Mouse (Mus musculus): ENCODE data around the gene Actr2. TPM values are rescaled to one million over a fixed set of nuclear protein-coding genes. Genes with fewer than 3 reads are reported as not detected.
A peak's percentile ranks its signal among the peaks of the same experiment; 100 is the strongest.

Actr2 gene
- polyA plus RNA-seq, 1 experiment from 2014 or later, result 107 TPM

DNA sequence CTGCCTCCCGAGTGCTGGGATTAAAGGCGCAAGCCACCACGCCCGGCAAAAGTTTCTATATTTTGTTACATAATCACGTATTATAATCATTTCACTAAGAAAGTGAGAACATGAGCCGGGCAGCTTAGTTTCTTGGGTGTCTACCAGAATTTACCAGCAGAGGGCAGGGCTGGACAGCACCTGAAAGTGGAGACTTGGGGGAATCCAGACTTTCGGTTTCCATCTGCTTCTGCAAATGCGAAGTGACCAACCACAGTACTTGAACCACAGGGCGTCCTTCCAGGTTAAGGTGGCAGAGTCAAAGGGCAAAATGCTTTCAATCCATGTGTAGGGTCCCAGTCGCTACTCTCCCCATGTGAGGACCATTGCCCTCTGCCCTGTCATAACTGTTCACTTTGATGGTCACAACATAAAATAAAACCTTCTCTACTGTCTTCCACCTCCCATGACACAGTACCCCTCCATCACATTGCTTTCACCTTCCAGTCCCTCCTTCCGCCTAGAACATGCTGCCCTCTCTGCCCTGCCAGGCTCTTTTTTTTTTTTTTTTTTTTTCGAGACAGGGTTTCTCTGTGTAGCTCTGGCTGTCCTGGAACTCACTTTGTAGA, 20.3 kb upstream of the Actr2 start:
- Histone ChIP-seq H3K4me1 (ENCODE audit: control insufficient read depth, insufficient read depth, low read length) (no peaks in the 10 kb centered on the region), H3K4me3 (replicated peaks; ENCODE audit: low read depth, low read length) (no peak overlapping the region), H3K27ac (replicated peaks; ENCODE audit: low read depth, low read length) (no peak overlapping the region), H3K9me3 (ENCODE audit: control insufficient read depth, low read length) (no peaks in the 10 kb centered on the region), H3K36me3 (ENCODE audit: control insufficient read depth, insufficient read depth, low read length) (no peaks in the 10 kb centered on the region), H3K4me2 (ENCODE audit: low read length) (no peak overlapping the region), H3K27me3 (ENCODE audit: control insufficient read depth, insufficient read depth, low read length) (no peaks in the 10 kb centered on the region), H3K9ac (replicated peaks; ENCODE audit: low read length) (no peak overlapping the region)
- ATAC-seq (ENCODE audit: low FRiP score, low TSS enrichment) (no peak), DNase-seq (peak; percentile 83)
- 38% methylated on average over 12 of the region's 12 CpGs for WGBS

DNA sequence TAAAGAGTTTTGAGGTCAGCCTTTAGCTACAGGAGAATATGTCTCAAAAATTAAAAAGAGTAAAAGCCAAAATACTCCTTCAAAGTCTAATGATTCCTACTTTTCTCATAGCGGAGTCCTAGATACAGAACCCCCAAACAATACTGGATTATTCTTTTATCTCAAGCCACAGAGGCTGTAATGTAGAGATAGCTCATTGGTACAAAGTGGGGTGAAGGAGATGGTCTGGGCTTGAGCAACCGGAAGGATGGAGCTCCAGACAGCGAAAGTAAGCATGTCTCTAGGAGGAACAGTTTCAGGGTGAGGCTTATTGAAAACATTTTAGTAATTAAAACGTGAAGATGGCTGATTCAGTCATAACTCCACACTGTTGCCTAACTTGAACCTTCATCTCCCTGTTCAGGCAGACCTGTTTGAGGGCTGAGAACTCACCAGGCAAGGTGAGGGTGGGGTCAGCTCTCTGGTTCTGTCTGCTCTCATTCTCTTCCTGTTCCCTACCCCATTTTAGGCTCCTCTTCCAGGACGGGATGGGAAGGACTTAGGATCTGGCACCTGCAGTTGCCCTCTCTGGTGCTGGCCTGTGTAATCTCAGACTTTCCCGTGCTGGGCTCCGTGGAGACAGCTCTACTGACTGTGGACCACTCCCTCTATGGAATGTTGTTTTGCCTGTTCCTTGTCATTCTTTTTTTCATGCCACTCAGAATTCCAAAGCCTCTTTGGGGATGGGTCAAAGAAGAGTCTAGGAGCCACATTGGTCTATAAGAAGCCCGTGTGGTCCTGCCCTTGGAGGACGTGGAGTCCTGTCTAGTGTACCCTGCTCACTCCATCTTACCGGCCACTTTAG, 14.2 kb upstream of the Actr2 start:
- Histone ChIP-seq H3K4me1 (ENCODE audit: control insufficient read depth, insufficient read depth, low read length) (no peaks in the 10 kb centered on the region), H3K4me3 (replicated peaks; ENCODE audit: low read depth, low read length) (no peak overlapping the region), H3K27me3 (ENCODE audit: control insufficient read depth, insufficient read depth, low read length) (no peaks in the 10 kb centered on the region), H3K27ac (replicated peaks; ENCODE audit: low read depth, low read length) (no peak overlapping the region), H3K9me3 (ENCODE audit: control insufficient read depth, low read length) (no peaks in the 10 kb centered on the region), H3K9ac (replicated peaks; ENCODE audit: low read length) (no peak overlapping the region), H3K4me2 (ENCODE audit: low read length) (no peak overlapping the region), H3K36me3 (ENCODE audit: control insufficient read depth, insufficient read depth, low read length) (no peaks in the 10 kb centered on the region)
- DNase-seq, result no peak
- ATAC-seq (ENCODE audit: low FRiP score, low TSS enrichment), result no peak
- WGBS, result 76% methylated on average over 10 of the region's 10 CpGs

DNA sequence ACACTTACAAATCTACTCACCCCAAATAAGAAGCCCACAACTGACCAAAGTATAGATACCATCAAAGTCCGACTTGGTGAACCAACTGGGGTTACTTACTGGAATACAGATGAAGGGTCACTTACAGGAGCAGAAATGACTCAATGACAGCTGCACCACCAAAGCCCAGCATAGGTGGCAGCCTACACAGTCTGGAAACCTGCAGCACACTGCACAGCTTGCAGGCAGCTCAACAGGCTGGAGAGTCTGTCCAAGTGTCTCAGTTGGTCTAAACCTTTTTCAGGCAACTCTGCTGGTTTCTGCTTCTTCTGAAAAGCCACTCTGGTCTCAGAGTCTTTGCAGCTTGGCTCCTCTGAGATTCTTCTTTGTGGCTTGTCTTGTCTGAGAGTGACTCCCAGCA, 12.7 kb upstream of the Actr2 start:
- H3K9me3 ChIP-seq (ENCODE audit: control insufficient read depth, low read length), result no peaks in the 10 kb centered on the region
- no peak overlapping the region for H3K4me3 ChIP-seq (replicated peaks; ENCODE audit: low read depth, low read length)
- H3K27ac ChIP-seq (replicated peaks; ENCODE audit: low read depth, low read length), result no peak overlapping the region
- WGBS, result 88% methylated on average over 1 of the region's 1 CpGs
- ATAC-seq (ENCODE audit: low FRiP score, low TSS enrichment), result no peak
- H3K4me1 ChIP-seq (ENCODE audit: control insufficient read depth, insufficient read depth, low read length), result no peaks in the 10 kb centered on the region
- no peak for DNase-seq
- no peak overlapping the region for H3K9ac ChIP-seq (replicated peaks; ENCODE audit: low read length)
- no peaks in the 10 kb centered on the region for H3K27me3 ChIP-seq (ENCODE audit: control insufficient read depth, insufficient read depth, low read length)
- H3K36me3 ChIP-seq (ENCODE audit: control insufficient read depth, insufficient read depth, low read length), result no peaks in the 10 kb centered on the region
- no peak overlapping the region for H3K4me2 ChIP-seq (ENCODE audit: low read length)

DNA sequence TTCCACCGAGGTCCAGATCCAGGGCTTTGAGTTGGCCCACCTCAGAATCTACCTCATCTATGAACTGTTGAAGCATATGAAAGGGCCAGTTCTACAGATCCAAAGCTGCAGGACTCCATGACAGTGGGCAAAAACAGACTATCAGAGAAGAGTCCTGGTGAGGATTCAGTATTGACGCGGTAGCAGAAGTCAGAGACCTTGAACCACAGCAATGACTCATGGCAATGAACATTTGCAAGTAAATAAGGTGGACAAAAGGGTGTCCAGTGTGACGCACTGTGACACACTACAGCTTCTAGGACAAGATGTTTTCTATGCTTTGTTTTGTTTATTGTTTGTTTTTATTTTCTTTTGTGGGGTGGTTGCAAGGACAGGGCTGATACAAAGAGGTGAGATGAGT, 4.0 kb upstream of the Actr2 start:
- no peak overlapping the region for H3K4me3 ChIP-seq (replicated peaks; ENCODE audit: low read depth, low read length)
- WGBS, result 91% methylated on average over 4 of the region's 4 CpGs
- DNase-seq (no peak), ATAC-seq (ENCODE audit: low FRiP score, low TSS enrichment) (no peak)
- H3K4me2 ChIP-seq (ENCODE audit: low read length), result no peak overlapping the region
- peaks cover 8% of the 10 kb centered on the region for H3K4me1 ChIP-seq (ENCODE audit: control insufficient read depth, insufficient read depth, low read length)
- H3K9ac ChIP-seq (replicated peaks; ENCODE audit: low read length), result no peak overlapping the region
- no peaks in the 10 kb centered on the region for H3K27me3 ChIP-seq (ENCODE audit: control insufficient read depth, insufficient read depth, low read length)
- H3K9me3 ChIP-seq (ENCODE audit: control insufficient read depth, low read length), result no peaks in the 10 kb centered on the region
- no peaks in the 10 kb centered on the region for H3K36me3 ChIP-seq (ENCODE audit: control insufficient read depth, insufficient read depth, low read length)
- H3K27ac ChIP-seq (replicated peaks; ENCODE audit: low read depth, low read length), result no peak overlapping the region

DNA sequence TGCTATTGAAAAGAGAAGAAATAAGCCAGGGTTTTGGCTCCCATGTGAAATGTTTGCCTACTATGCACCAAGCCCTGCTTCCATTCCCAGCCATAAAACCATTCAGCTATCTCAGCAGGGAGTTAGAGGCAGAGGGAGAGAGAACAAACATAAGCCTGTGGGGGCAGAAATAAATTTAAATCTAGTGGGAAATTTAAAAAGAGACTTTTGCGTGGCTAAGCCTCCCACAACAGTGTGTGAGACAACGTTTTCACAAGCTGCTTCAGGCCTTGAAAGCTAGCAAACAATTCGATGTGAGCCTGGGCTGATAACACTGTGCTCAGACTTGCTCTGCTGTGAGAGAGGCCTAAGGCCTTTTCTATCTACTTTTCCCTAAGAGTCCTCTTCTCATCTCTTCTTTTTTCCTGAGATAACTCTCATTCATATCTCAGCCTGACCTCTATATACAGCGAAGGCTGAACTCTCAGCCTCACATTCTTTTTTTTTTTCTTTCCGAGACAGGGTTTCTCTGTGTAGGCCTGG, 3.4 kb upstream of the Actr2 start:
- no peak for ATAC-seq (ENCODE audit: low FRiP score, low TSS enrichment)
- no peak overlapping the region for H3K9ac ChIP-seq (replicated peaks; ENCODE audit: low read length)
- no peak overlapping the region for H3K27ac ChIP-seq (replicated peaks; ENCODE audit: low read depth, low read length)
- no peak overlapping the region for H3K4me3 ChIP-seq (replicated peaks; ENCODE audit: low read depth, low read length)
- no peaks in the 10 kb centered on the region for H3K27me3 ChIP-seq (ENCODE audit: control insufficient read depth, insufficient read depth, low read length)
- H3K4me2 ChIP-seq (ENCODE audit: low read length), result no peak overlapping the region
- WGBS, result 74% methylated on average over 5 of the region's 5 CpGs
- peaks cover 10% of the 10 kb centered on the region for H3K4me1 ChIP-seq (ENCODE audit: control insufficient read depth, insufficient read depth, low read length)
- no peak for DNase-seq
- H3K9me3 ChIP-seq (ENCODE audit: control insufficient read depth, low read length), result no peaks in the 10 kb centered on the region
- H3K36me3 ChIP-seq (ENCODE audit: control insufficient read depth, insufficient read depth, low read length), result no peaks in the 10 kb centered on the region

DNA sequence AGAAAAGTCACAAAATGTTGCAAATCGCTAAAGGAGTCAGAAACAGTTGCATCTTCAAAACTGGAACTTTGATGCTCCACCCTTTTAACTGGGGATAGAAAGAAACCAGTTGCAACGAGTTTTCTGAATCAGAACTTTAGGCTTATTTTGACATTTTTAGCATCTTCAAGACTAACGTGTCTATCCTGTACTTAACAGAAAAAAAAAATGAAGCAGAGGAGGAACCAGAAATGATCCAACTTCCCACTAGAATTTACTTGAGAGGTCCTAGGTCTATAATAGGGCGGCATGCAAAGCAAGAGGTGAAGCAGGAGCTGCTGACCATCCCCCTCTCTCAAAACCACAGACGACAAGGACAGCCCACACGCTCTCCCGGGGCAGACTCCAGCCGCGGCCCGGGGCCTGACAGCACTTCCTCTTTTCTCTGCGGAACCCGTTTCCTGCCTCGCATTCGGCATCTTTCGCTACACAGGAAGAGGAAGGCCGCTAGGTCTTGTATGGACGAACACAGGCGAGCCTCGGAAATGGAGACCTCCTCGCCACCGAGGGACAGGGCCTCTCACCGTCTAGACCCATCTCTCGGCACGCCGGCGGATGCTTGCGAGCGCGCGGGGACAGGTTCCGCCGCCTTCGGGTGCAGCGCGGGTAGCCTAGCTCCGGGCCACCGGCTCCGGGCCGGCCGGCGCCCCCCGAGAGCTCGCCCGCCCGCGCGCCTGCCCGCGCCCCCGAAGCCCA, 540 bp downstream of the Actr2 start:
- WGBS, result under 1% methylated on average over 50 of the region's 50 CpGs
- no peaks in the 10 kb centered on the region for H3K27me3 ChIP-seq (ENCODE audit: control insufficient read depth, insufficient read depth, low read length)
- DNase-seq, result peak; percentile 81
- peak overlapping the region; percentile 83 for H3K4me3 ChIP-seq (replicated peaks; ENCODE audit: low read depth, low read length)
- H3K4me2 ChIP-seq (ENCODE audit: low read length), result peak overlapping the region; percentile 72
- peak; percentile 79 for ATAC-seq (ENCODE audit: low FRiP score, low TSS enrichment)
- no peaks in the 10 kb centered on the region for H3K36me3 ChIP-seq (ENCODE audit: control insufficient read depth, insufficient read depth, low read length)
- peak overlapping the region; percentile 95 for H3K9ac ChIP-seq (replicated peaks; ENCODE audit: low read length)
- peak overlapping the region; percentile 92 for H3K27ac ChIP-seq (replicated peaks; ENCODE audit: low read depth, low read length)
- H3K9me3 ChIP-seq (ENCODE audit: control insufficient read depth, low read length), result no peaks in the 10 kb centered on the region
- H3K4me1 ChIP-seq (ENCODE audit: control insufficient read depth, insufficient read depth, low read length), result peaks cover 10% of the 10 kb centered on the region

DNA sequence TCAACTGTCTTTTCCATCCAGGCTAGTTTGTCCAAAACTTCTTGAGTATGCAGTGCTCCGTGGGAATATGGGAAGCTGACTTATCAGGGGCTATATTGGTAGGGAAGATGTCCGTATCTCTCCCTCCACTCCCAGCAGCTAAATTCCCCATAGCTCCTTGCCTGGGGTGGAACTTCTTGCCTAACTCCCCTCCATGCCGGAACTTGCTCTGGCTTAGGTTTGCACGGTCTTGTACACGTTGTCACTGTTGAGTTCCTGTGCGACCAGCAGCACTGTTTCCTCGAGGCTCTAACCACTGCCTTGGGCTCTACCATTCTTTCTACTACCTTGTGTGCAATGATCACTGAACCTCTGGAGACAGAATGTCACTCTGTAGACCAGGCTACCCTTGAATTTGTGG, 4.6 kb downstream of the Actr2 start:
- Histone ChIP-seq H3K4me2 (ENCODE audit: low read length) (no peak overlapping the region), H3K27me3 (ENCODE audit: control insufficient read depth, insufficient read depth, low read length) (no peaks in the 10 kb centered on the region), H3K27ac (replicated peaks; ENCODE audit: low read depth, low read length) (no peak overlapping the region), H3K4me1 (ENCODE audit: control insufficient read depth, insufficient read depth, low read length) (peaks cover 5% of the 10 kb centered on the region), H3K9me3 (ENCODE audit: control insufficient read depth, low read length) (no peaks in the 10 kb centered on the region), H3K9ac (replicated peaks; ENCODE audit: low read length) (no peak overlapping the region), H3K36me3 (ENCODE audit: control insufficient read depth, insufficient read depth, low read length) (no peaks in the 10 kb centered on the region), H3K4me3 (replicated peaks; ENCODE audit: low read depth, low read length) (no peak overlapping the region)
- ATAC-seq (ENCODE audit: low FRiP score, low TSS enrichment) (no peak), DNase-seq (no peak)
- WGBS, result 97% methylated on average over 7 of the region's 7 CpGs

DNA sequence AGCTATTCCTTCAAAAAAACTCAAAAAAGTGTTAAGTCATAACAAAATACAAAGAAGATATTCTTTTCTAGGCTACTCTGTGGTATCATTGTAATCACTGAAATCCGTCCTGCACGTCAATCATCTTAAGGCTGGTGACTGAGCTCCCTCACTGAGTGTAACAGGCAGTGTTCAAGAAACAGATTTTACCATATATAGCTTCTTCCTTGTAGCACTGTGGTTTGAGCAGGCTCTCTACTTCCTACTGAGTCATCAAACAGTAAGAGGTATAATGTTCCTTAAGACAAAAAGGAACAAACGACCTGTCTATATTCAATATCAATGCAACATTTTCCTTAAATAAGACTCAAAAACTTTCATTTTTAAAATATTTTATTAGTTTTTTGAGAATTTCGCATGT, 5.0 kb downstream of the Actr2 start:
- H3K4me3 ChIP-seq (replicated peaks; ENCODE audit: low read depth, low read length), result no peak overlapping the region
- H3K4me2 ChIP-seq (ENCODE audit: low read length), result no peak overlapping the region
- DNase-seq (no peak), ATAC-seq (ENCODE audit: low FRiP score, low TSS enrichment) (no peak)
- 99% methylated on average over 4 of the region's 4 CpGs for WGBS
- H3K9me3 ChIP-seq (ENCODE audit: control insufficient read depth, low read length), result no peaks in the 10 kb centered on the region
- H3K27ac ChIP-seq (replicated peaks; ENCODE audit: low read depth, low read length), result no peak overlapping the region
- H3K4me1 ChIP-seq (ENCODE audit: control insufficient read depth, insufficient read depth, low read length), result peaks cover 5% of the 10 kb centered on the region
- no peaks in the 10 kb centered on the region for H3K36me3 ChIP-seq (ENCODE audit: control insufficient read depth, insufficient read depth, low read length)
- no peak overlapping the region for H3K9ac ChIP-seq (replicated peaks; ENCODE audit: low read length)
- no peaks in the 10 kb centered on the region for H3K27me3 ChIP-seq (ENCODE audit: control insufficient read depth, insufficient read depth, low read length)
